Mouse (Mus musculus): Measurements from ENCODE around the gene Asphd1. TPM values are rescaled to one million over a fixed set of nuclear protein-coding genes. Genes with fewer than 3 reads are reported as not detected.
A peak's percentile ranks its signal among the peaks of the same experiment; 100 is the strongest.
"Not testable (repeated sequence)": the region's sequence is repeated elsewhere in the genome, so short reads cannot be mapped to it uniquely, and the experiment has no call there.

Gene Asphd1
- polyA plus RNA-seq, 1 experiment from 2014 or later = 1.2 TPM

DNA sequence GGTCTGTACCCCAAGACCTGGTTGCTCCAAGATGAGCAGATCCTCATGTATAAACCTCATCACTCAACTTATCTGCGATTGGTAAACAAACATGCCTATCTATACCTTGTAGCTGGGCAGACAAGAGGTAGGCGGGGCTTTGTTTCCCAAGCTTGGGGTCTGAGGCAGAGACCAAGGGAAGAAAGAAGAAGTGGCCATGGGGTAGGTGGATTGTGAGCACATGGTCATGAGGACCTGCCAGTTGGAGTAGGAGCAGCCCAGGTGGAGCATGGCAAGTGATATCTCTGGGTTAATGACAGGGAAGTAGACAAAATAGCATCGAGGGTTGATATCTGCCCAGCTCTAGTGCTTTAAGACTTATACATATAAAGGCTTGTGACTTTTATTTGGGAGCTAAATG lies 34.5 kb downstream of the Asphd1 start:
- Histone ChIP-seq H3K9me3 (no peaks in the 10 kb centered on the region), H3K4me3 (no peak overlapping the region), H3K27ac (no peak overlapping the region), H3K27me3 (ENCODE audit: insufficient read depth, poor library complexity, severe bottlenecking) (no peaks in the 10 kb centered on the region; the same call in 1 of the 2 replicates), H3K4me1 (replicated peaks) (peaks cover 24% of the 10 kb centered on the region), H3K36me3 (peaks cover 14% of the 10 kb centered on the region)
- DNase-seq (ENCODE audit: low spot score) = no peak
- WGBS = 92% methylated on average over 3 of the region's 3 CpGs

DNA sequence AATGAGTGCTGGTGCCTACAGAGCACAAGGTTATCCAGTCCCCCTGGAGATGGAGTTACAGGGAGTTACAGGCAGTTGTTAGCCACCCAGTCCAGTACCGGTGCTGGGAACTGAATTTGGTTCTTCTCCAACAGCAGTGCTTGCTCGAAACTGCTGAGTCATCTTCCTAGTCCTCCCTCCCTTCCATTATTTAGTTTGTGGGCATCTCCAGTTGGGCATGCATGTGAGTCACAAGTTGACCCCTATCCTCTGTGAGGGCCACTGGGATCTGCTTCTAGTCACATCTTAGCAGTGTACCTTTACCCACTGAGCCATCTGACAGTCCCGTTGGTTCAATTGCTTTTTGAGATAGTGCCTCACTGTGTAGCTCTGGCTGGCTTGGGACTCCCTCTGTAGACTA lies 43.8 kb downstream of the Asphd1 start:
- WGBS = 83% methylated on average over 3 of the region's 3 CpGs
- Histone ChIP-seq H3K36me3 (peaks cover 31% of the 10 kb centered on the region), H3K27me3 (ENCODE audit: insufficient read depth, poor library complexity, severe bottlenecking) (no peaks in the 10 kb centered on the region), H3K27ac (no peak overlapping the region), H3K4me1 (replicated peaks) (no peaks in the 10 kb centered on the region), H3K4me3 (no peak overlapping the region), H3K9me3 (no peaks in the 10 kb centered on the region)
- no peak for DNase-seq (ENCODE audit: low spot score)

DNA sequence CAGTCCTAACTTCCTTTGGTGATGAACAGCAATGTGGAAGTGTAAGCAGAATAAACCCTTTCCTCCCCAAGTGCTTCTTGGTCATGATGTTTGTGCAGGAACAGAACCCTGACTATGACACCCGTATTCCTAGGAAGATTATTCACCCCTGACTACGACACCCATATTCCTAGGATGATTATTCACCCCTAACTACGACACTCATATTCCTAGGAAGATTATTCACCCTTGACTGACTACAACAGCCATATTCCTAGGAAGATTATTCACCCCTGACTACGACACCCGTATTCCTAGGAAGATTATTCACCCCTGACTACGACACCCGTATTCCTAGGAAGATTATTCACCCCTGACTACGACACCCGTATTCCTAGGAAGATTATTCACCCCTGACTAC lies 49.6 kb downstream of the Asphd1 start:
- not testable (repeated sequence) for DNase-seq (ENCODE audit: low spot score); H3K27ac ChIP-seq; H3K27me3 ChIP-seq (ENCODE audit: insufficient read depth, poor library complexity, severe bottlenecking); H3K9me3 ChIP-seq; H3K4me3 ChIP-seq
- peaks cover 24% of the 10 kb centered on the region for H3K36me3 ChIP-seq
- WGBS = 95% methylated on average over 9 of the region's 9 CpGs
- peaks cover 19% of the 10 kb centered on the region for H3K4me1 ChIP-seq (replicated peaks)

DNA sequence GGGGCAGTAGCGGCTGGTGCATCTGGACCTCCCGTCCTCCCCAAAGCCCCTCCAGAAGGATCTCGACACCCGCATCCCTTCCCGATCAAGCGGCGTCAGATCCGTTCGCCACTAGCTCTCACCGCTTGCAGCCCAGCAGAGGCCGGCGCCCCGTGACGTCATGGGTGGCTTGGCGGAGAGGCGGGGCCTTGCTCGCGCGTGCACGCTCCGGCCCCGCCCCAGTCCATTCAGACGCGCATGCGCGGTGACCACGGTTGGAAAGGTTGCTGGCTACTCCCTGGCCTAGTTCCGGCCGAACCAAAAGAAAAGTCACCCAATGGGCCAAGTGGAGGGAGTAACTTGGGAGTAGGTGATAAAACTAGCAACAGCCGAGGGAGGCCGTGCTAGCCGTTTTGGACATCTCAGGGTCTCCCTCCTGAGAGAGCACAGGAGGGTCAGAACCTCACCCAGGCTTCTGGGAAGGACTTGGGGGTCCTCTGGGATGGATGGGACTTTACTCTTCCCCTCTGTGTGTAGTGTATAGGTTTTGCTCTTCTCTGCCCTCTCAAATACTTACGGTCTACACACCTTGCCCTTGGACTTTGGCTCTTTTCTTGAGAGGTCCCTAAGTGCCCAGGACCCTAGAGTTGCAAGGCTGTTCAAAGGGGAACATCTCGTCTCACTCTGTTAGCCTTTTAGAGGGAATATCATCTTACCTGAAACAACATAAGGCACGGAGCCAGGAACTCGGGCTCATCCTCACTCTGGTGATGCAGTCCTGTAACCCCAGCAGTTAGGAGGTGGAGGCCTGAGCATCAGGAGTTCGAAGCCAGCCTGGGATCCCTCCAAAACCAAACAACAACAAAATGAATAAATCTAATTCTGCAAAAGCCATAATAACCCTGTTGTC lies 51.0 kb downstream of the Asphd1 start:
- H3K4me1 ChIP-seq (replicated peaks) = peaks cover 19% of the 10 kb centered on the region
- H3K4me3 ChIP-seq = peak overlapping the region; percentile 68
- no peaks in the 10 kb centered on the region for H3K27me3 ChIP-seq (ENCODE audit: insufficient read depth, poor library complexity, severe bottlenecking)
- DNase-seq (ENCODE audit: low spot score) = peak; percentile 97
- peak overlapping the region; percentile 89 for H3K27ac ChIP-seq
- H3K9me3 ChIP-seq = 0 out of 2 replicates have a peak, but pooled peaks cover 4% of the 10 kb centered on the region
- H3K36me3 ChIP-seq = peaks cover 36% of the 10 kb centered on the region
- 11% methylated on average over 37 of the region's 37 CpGs for WGBS

DNA sequence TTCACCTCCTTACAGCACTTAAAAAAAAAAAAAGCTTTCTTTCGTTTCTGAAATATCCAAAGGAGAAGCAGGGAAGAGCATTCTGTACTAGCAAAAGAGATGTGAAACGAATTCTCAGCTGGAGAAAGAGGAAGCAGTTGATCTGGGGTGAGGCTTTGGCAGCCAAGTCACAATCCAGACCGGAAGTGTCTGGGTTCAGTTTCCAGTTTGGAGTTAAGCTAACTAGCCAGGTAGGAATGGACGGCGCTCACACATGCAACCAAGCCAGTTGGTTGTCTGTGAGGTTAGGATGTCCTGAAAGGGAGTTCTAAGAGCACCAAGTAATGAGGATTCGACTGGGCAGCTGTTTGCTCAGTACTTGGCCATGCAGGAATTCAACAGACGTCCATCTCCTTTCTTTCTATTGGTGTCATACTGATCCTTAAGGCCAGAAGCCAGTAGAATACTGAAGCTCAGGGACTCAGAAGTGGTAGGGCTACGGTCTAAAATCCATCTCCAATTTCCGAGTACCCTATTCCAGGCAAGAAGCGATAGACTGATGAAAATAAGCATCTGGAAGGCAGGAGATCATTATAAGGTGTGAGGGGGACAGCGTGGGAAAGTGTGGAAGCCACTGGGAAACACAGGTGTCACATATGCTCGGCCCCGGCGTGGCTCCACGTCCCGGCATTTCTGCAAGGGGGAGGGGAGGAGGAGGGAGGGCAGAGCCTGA lies 51.8 kb downstream of the Asphd1 start:
- 28% methylated on average over 16 of the region's 16 CpGs for WGBS
- Histone ChIP-seq H3K27ac (peak overlapping the region; percentile 89), H3K27me3 (ENCODE audit: insufficient read depth, poor library complexity, severe bottlenecking) (no peaks in the 10 kb centered on the region), H3K36me3 (peaks cover 42% of the 10 kb centered on the region), H3K4me1 (replicated peaks) (peaks cover 19% of the 10 kb centered on the region), H3K4me3 (peak overlapping the region; percentile 68), H3K9me3 (0 out of 2 replicates have a peak, but pooled peaks cover 4% of the 10 kb centered on the region)
- no peak for DNase-seq (ENCODE audit: low spot score)

DNA sequence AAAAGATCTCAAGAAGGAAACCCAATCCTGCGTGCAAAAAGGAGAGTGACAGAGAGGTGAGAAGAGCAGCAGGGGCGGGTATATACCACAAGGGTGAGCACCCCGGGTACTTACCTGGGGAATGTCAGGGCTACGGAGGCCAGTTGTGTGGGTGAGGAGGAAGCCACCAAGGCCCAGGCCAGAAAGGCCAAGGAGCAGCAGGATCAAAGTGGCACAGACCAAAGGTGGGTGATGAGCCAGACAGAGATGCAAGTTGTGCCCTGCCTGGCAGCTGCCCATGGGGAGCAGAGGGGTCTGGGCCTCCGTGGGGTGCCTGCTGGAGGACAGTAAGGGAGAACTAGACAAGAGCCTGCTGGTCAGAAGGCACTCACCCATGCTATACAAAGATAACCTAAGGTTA lies 52.5 kb downstream of the Asphd1 start:
- DNase-seq (ENCODE audit: low spot score) = no peak
- Histone ChIP-seq H3K36me3 (peaks cover 46% of the 10 kb centered on the region), H3K9me3 (0 out of 2 replicates have a peak, but pooled peaks cover 4% of the 10 kb centered on the region), H3K27ac (peak overlapping the region; percentile 12; the same call in 1 of the 2 replicates), H3K4me3 (no peak overlapping the region), H3K4me1 (replicated peaks) (peaks cover 19% of the 10 kb centered on the region), H3K27me3 (ENCODE audit: insufficient read depth, poor library complexity, severe bottlenecking) (no peaks in the 10 kb centered on the region)
- 91% methylated on average over 5 of the region's 5 CpGs for WGBS

Other genes starting within 250 kb of the Asphd1 start
- gene Coro1a, start 241.8 kb downstream of the Asphd1 start, polyA plus RNA-seq (2016; fragmentation: Nextera tagmentation; extraction: Ambion mirVana) = 49.2 and 59.5 TPM in 2 replicates
- gene Mapk3, start 190.0 kb downstream of the Asphd1 start, polyA plus RNA-seq (2016; fragmentation: Nextera tagmentation; extraction: Ambion mirVana) = 62.5 and 63.8 TPM in 2 replicates
- 0.55 and 1.3 TPM in 2 replicates for gene Gdpd3, start 183.2 kb downstream of the Asphd1 start, polyA plus RNA-seq (2016; fragmentation: Nextera tagmentation; extraction: Ambion mirVana)
- 51.3 and 89.7 TPM in 2 replicates for gene Ypel3, start 172.6 kb downstream of the Asphd1 start, polyA plus RNA-seq (2016; fragmentation: Nextera tagmentation; extraction: Ambion mirVana)
- gene Tbx6, start 168.1 kb downstream of the Asphd1 start, polyA plus RNA-seq (2016; fragmentation: Nextera tagmentation; extraction: Ambion mirVana) = 0.22 and 0.47 TPM in 2 replicates
- gene Ppp4c, start 157.1 kb downstream of the Asphd1 start, polyA plus RNA-seq (2016; fragmentation: Nextera tagmentation; extraction: Ambion mirVana) = 391 and 411 TPM in 2 replicates
- gene Fam57b, start 151.9 kb downstream of the Asphd1 start, polyA plus RNA-seq (2016; fragmentation: Nextera tagmentation; extraction: Ambion mirVana) = 4.7 and 12.7 TPM in 2 replicates
- gene 4930451I11Rik, start 117.9 kb downstream of the Asphd1 start, polyA plus RNA-seq (2016; fragmentation: Nextera tagmentation; extraction: Ambion mirVana) = not detected in 2 replicates
- gene Doc2a, start 102.2 kb downstream of the Asphd1 start, polyA plus RNA-seq (2016; fragmentation: Nextera tagmentation; extraction: Ambion mirVana) = 4.9 and 5.5 TPM in 2 replicates
- 38.7 and 48.1 TPM in 2 replicates for gene Hirip3, start 87.6 kb downstream of the Asphd1 start, polyA plus RNA-seq (2016; fragmentation: Nextera tagmentation; extraction: Ambion mirVana)
- gene Ino80e, start 87.2 kb downstream of the Asphd1 start, polyA plus RNA-seq (2016; fragmentation: Nextera tagmentation; extraction: Ambion mirVana) = 102 and 105 TPM in 2 replicates
- gene Taok2, start 64.9 kb downstream of the Asphd1 start, polyA plus RNA-seq (2016; fragmentation: Nextera tagmentation; extraction: Ambion mirVana) = 56.2 and 56.4 TPM in 2 replicates
- 31.6 and 37.9 TPM in 2 replicates for gene Tmem219, start 26.7 kb downstream of the Asphd1 start, polyA plus RNA-seq (2016; fragmentation: Nextera tagmentation; extraction: Ambion mirVana)
- gene Kctd13, start 20.7 kb downstream of the Asphd1 start, polyA plus RNA-seq (2016; fragmentation: Nextera tagmentation; extraction: Ambion mirVana) = 23.9 and 35.5 TPM in 2 replicates
- 2.3 and 7.6 TPM in 2 replicates for gene Sez6l2, start 981 bp upstream of the Asphd1 start, polyA plus RNA-seq (2016; fragmentation: Nextera tagmentation; extraction: Ambion mirVana)
- gene Cdipt, start 26.3 kb upstream of the Asphd1 start, polyA plus RNA-seq (2016; fragmentation: Nextera tagmentation; extraction: Ambion mirVana) = 92.5 and 103 TPM in 2 replicates
- gene Cdiptos, start 26.5 kb upstream of the Asphd1 start, polyA plus RNA-seq (2016; fragmentation: Nextera tagmentation; extraction: Ambion mirVana) = 0.63 and 1.0 TPM in 2 replicates
- 5.0 and 6.1 TPM in 2 replicates for gene Mvp, start 65.0 kb upstream of the Asphd1 start, polyA plus RNA-seq (2016; fragmentation: Nextera tagmentation; extraction: Ambion mirVana)
- gene Pagr1b, start 66.9 kb upstream of the Asphd1 start, polyA plus RNA-seq (2016; fragmentation: Nextera tagmentation; extraction: Ambion mirVana) = 0.25 and 0.55 TPM in 2 replicates
- gene Pagr1a, start 67.8 kb upstream of the Asphd1 start, polyA plus RNA-seq (2016; fragmentation: Nextera tagmentation; extraction: Ambion mirVana) = 84.3 and 130 TPM in 2 replicates
- gene Gm42742, start 71.5 kb upstream of the Asphd1 start, polyA plus RNA-seq (2016; fragmentation: Nextera tagmentation; extraction: Ambion mirVana) = 17.6 and 75.1 TPM in 2 replicates
- gene Prrt2, start 71.6 kb upstream of the Asphd1 start, polyA plus RNA-seq (2016; fragmentation: Nextera tagmentation; extraction: Ambion mirVana) = 3.3 and 4.4 TPM in 2 replicates
- 66.7 and 83.1 TPM in 2 replicates for gene Maz, start 77.5 kb upstream of the Asphd1 start, polyA plus RNA-seq (2016; fragmentation: Nextera tagmentation; extraction: Ambion mirVana)
- gene Kif22, start 92.9 kb upstream of the Asphd1 start, polyA plus RNA-seq (2016; fragmentation: Nextera tagmentation; extraction: Ambion mirVana) = 161 and 193 TPM in 2 replicates
- gene Zg16, start 137.7 kb upstream of the Asphd1 start, polyA plus RNA-seq (2016; fragmentation: Nextera tagmentation; extraction: Ambion mirVana) = not detected in 2 replicates
- gene AI467606, start 141.8 kb upstream of the Asphd1 start, polyA plus RNA-seq (2016; fragmentation: Nextera tagmentation; extraction: Ambion mirVana) = 0.80 and 0.81 TPM in 2 replicates
- 2.6 and 4.9 TPM in 2 replicates for gene Qprt, start 172.6 kb upstream of the Asphd1 start, polyA plus RNA-seq (2016; fragmentation: Nextera tagmentation; extraction: Ambion mirVana)
- gene Spn, start 188.2 kb upstream of the Asphd1 start, polyA plus RNA-seq (2016; fragmentation: Nextera tagmentation; extraction: Ambion mirVana) = not detected in 2 replicates
- gene Cd2bp2, start 246.5 kb upstream of the Asphd1 start, polyA plus RNA-seq (2016; fragmentation: Nextera tagmentation; extraction: Ambion mirVana) = 94.4 and 96.0 TPM in 2 replicates